Mouse (Mus musculus) granulocyte monocyte progenitor cell, adult 5-6 weeks (primary cell): ENCODE results near the gene Emc6. TPM values are rescaled to one million over a fixed set of nuclear protein-coding genes. Genes with fewer than 3 reads are reported as not detected.

Experiments used
- ATAC-seq: replicated peaks from 2 replicates; pipeline ENCODE4 v1.8.0; 2016; ENCODE audit warnings: mild to moderate bottlenecking, moderate TSS enrichment, inconsistent platforms; ENCODE audit not compliant: poor library complexity, severe bottlenecking
- total RNA-seq, 2 experiments: library from RNA; stranded (forward) in 1 of 2; stranded (reverse) in 1 of 2; fragments of 200-712, 200-1000 nt in 1 of 2; fragments of >200 nt in 1 of 2; fragmentation: Nextera tagmentation in 1 of 2; gene quantifications; 2 replicates each; pipeline ENCODE4 v1.2.3; 2014 to 2017

Emc6 gene
- total RNA-seq, 2 experiments from 2014 or later, result 71.0 to 76.5 TPM

- peak; percentile 67 for ATAC-seq
These were observed 655 bp upstream of the Emc6 start for GRCm38 (mm10) chr11:73177509-73177875.

DNA sequence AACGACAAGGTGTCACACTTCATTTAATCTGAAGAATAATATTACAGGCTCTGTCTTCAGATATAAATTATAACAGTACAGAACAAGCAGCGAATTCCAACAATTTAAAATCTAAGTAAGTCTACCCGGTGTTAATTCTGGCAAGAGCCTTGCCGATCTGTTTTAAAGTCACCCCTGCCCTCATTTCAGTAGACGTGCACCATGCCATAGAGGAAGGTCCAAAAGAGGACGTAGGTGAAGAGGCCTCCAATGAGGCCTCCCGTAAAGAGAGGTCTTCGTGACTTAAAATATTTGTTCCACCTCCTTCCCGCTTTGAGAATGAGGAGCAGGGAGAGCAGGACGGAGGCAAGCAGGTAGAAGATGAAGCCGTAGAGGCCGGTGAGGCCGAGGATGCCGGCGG lies 651 bp downstream of the Emc6 start:
- no peak for ATAC-seq

- ATAC-seq, result peak; percentile 47
These were observed 1.2 kb downstream of the Emc6 start for GRCm38 (mm10) chr11:73175612-73176011.

DNA sequence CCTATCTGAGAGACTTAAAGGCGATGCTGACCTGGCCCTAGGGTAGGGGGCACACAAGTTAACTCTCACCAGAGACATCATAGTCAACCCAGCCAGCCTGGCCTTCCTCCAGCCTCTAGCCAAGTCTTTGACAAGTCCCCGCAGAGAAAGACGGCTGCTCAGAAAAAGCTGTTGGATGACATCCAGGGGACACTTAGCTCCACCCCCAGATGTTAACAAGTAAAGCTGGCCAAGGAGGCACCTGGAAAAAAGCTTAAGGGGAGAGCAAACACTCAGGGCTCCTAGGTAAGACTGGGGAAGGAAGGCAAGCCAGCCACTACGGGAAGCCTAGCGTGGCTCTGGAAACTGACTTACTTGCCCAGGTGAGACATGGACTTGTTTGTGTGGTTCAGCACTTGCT lies 4.7 kb downstream of the Emc6 start:
- ATAC-seq, result no peak

- peak; percentile 77 for ATAC-seq
These were observed 7.6 kb downstream of the Emc6 start for GRCm38 (mm10) chr11:73169231-73169630.

- no peak for ATAC-seq
These were observed 8.3 kb downstream of the Emc6 start for GRCm38 (mm10) chr11:73168576-73168975.

DNA sequence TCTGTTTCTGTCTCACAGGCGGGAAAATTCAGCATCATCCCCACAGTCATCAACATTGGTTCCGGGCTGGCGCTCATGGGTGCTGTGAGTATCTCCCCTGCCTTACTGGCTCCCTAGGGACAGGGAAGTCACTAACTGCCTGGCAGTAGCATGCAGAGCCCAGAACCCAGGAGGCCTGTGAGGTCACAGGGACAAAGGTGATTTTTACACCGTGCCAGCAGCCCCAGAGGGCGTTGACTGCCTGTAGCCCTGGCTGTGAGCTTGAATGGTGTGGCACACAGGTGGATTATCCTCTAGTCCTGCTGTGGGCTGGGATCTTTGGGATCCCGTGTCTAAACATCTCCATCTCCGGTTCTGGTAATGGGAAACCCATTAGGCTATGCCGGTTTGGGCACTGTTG lies 8.8 kb downstream of the Emc6 start:
- no peak for ATAC-seq

GRCm38 (mm10) chr11:73162284-73162683 lies 14.6 kb downstream of the Emc6 start:
- peak; percentile 36 for ATAC-seq

GRCm38 (mm10) chr11:73161616-73162015 lies 15.2 kb downstream of the Emc6 start:
- ATAC-seq, result no peak

DNA sequence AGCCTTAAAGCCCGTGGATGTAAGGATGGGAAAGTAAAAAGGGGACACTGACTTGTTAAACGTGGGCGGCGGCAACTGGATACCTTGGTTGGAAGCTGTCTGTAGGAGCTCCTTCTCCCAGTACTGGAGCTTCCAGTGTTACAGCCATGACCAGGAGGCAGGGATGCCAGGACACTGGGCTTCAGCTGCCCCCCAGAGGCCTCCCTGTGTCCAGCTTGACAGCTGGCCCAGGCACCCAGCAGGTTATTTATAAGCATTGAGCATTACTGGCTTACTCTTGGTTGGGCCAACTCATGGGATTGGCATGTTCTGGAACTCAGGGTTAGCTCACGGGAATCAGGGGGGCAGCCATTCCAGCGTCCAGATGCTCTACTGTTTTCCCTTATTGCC lies 16.0 kb downstream of the Emc6 start:
- ATAC-seq, result no peak

DNA sequence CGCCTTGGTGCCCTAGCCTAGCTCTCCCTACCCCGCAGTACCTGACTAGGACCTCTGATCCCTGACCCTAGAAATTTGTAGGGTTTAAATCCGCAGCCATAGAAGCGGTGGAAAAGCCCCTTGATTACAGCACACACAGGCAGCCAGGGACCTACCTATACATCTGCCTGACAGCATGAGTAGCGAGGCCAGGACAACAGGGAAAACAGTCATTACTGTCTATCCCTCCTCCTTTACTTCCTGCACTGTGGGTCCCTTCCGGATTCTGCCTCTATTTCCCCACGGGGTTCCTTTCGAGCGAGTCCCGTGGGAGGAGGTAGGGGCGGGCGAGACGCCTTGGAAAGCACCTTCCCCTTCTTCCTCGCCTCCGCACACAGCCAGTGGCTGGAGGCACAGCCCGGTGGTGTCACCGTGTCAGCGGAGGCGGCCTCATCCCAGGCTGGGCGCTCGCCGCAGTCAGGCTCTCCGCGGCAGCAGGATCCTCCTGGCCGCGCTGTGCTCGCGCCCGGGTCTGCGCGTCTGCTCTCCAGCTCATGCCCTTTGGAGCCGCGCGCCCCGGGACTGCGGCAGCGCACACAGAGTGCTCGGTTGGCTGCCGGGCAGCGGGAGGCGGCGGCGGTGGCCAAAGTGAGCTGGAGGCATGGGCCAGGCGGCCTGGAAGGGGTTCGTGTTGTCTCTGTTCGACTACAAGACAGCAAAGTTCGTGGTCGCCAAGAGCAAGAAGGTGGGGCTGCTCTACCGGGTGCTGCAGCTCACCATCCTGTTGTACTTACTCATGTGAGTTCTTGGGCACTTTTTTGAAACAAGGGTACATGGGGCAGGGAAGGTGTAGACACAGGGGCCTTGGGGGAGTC lies 16.7 kb downstream of the Emc6 start, which contains the start of gene P2rx5:
Gene P2rx5, plus strand, starts transcription at position 465 of the 854 bp plus-strand sequence.
- peak; percentile 80 for ATAC-seq

DNA sequence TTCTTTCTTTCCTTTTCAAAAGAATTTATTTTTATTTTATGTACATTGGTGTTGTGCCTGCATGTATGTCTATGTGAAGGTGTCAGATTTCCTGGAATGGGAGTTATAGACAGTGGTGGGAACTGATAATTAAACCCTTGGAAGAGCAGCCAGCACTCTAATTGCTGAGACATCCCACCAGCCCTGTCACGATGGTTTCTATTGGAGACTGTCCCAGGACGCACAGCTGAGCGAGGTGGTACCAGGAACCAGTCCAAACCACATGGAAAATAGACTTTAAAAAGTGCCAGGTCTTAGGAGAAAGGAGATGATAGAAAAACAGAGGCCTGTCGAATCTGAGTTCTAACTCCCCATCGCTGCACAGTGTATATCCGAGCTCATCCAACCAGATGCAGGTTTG lies 21.8 kb downstream of the Emc6 start:
- ATAC-seq, result no peak

DNA sequence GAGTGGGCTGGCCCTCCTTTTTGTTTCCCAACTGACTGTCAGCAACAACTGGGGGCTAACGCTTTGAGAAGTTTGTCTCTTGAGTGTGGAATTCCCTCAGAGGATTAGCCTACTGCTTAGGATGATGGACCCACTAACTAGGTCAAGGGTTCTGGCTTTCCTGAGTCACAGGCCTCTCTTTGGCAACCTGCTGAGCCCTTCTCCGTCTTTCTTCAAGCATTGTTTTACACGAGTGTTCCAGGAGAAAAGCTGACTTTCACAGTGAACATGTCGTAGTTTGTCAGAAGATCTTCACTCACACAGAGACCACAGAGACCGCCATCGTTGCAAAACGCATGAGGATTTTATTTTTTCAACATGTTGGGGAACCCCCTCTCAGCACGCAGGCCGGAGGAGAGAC lies 28.6 kb downstream of the Emc6 start:
- no peak for ATAC-seq

DNA sequence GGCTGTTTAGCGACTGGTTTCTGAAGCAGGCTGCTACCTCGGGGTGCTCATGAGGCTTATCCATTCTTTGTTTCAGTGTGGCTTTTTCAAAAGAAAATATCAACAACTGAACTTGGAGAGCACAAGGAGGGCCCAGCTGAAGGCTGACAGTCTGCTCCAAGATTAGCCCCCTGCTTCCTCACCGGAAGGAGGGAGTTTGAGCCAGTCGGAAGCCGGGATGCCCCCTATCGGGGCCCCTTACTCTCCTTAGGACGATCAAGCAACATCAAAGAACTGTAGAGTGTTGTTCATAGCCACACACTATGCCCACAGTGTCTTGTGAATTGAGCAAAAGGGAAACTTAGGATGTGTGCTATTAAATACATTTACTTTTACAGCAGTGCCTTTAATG lies 29.9 kb downstream of the Emc6 start:
- no peak for ATAC-seq

- no peak for ATAC-seq
These were observed 30.5 kb downstream of the Emc6 start for GRCm38 (mm10) chr11:73146026-73146974.

DNA sequence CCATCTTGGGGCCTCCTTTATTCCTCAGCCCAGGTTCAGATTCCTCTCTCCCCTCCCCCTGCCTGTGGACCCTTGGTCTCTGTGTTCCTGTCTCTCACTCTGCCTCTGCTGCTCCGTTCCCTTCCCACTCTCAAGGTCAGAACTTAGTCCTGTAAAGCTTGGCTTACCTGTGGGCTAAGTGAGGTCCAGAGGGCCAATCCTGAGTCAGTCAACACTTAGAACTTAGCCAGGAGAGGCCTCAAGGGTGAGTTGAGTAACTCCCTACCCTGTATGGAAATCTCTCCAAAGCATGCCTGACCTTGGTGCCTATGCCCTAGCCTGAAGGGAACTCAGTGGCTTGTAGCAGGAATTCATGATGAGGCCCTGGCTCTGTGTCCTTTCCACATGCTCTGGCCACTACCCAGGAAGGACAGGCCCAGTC lies 32.6 kb downstream of the Emc6 start:
- ATAC-seq, result no peak

DNA sequence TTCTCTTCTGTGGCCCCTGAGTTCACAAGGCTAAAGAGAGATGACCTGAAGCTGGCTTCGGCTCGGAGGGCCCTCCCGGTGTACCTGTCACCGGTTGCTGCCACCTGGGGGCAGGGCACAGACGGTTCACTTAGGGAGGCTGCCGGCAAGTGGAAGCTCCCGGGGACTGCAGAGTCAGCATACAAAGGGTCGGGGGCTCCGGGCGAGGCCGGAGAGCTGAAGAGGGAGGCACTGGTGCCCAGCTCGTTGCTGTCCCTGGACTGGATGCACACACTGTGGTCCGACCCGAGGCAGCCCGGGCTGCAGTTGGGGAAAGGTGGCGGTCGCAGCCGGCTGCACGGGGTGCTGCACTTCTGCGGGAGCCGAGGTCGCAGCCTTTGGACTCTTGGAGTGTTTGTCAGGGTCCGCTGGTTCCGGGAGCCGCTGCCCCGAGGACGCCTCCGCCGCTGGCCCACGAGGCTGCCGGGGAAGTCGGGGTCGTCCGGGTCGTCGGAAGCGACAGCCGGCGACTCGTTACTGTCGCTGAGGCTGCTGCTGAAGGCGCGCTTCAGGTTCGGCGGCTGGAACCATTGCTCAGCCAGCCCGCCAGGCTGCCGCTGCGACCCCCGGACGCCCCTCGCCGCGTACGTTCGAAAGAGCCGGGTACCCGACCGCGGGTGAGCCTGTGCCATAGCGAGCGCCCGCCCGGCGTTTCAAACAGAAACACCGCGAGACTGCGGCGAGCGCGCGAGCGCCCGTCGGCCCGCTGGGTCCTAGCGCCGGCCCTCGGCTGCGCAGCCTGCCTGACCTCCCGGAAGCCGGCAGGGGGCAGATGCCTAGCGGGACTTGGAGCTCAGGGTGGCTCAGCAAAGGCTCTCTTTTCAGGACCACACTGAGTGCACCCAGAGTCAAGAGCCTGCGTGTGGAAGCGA lies 39.0 kb downstream of the Emc6 start, which contains the start of gene Haspin:
Gene Haspin, minus strand, starts transcription at position 704 of the 911 bp plus-strand sequence.
- peak; percentile 95 for ATAC-seq

- peak; percentile 33 for ATAC-seq
These were observed 39.7 kb downstream of the Emc6 start for GRCm38 (mm10) chr11:73137116-73137515.

- ATAC-seq, result no peak
These were observed 40.2 kb downstream of the Emc6 start for GRCm38 (mm10) chr11:73136587-73136986.

DNA sequence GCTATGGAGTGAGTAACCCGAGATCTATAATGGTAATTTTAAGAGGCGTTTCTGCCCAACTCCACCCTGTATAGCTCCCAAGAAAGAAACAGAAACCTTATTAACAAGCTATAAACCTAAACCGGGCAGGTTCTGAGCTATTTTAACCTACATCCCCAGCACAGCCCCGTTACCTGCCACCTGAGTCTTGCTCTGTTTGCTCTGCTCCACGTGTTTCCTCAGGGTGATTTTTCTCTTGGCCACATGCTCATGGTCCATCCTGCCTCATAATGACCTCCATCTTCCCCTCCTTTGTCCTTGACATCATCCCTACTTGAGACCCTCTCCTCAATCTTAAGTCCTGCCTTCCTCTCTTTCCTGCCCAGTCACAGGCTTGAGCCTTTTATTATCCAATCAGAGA lies 42.6 kb downstream of the Emc6 start:
- no peak for ATAC-seq
